Mouse (Mus musculus): Measurements from ENCODE around the gene Zscan2.

GRCm38 (mm10) chr7:80820838-80821237 lies 39.9 kb upstream of the Zscan2 start:
- TF ChIP-seq CTCF (conservative IDR thresholded peaks at IDR 0.05; ENCODE audit: low read length): no peak
- TF ChIP-seq NANOG (IDR thresholded peaks at IDR 0.05; ENCODE audit: borderline replicate concordance, low read length): no peak
- TF ChIP-seq POU5F1 (IDR thresholded peaks at IDR 0.05; ENCODE audit: borderline replicate concordance, low read length): no peak
